In the genomic region with DNA sequence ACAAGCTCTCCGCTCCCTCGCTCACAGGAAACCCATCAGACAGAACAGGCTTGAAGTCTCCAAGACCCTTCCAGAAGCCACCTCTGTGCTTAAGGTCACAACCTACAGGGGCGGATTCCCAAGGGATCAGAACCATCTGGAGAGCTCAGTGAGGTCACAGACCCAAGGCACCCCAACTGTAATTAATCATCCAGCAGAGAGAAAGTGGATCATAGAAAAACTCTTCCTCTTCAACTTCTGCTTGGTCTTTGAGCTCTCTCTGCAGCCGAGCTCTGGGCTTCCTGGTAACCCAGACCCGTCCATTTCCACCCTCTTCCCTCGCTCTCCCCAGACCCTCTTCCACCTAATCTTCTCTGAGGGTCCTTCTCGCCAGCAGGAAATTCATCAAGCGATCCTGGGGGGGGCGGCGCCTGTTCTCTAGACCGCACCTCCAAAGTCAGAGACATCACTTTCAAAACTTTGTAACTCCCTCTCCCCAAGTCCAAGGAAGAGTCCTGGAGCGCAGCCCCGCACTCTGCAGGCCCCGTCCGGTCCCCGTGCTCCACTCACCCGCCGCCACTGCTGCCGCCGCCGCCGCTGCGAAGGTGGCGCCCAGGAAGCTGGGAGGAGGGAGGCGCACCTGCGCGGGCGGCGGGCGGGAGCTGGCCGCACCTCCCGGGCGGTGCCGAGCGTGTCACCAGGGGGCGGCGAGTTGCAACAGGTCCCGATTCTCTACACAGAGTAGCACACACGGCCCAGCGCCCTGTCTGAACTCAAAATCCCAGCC, we compare ENCODE assay signal across 8 mouse cellular contexts. TPM values are rescaled to one million over a fixed set of nuclear protein-coding genes. Genes with fewer than 3 reads are reported as not detected.
DNase-seq lines count a peak whose midpoint lies in the region; ATAC-seq lines count a peak whose summit lies in the region.

TSS of gene Fam83b (minus strand) at position 602 of the 766 bp plus-strand sequence.

- H3K27me3 ChIP-seq in embryonic facial prominence, embryonic 11.5 days (ENCODE audit: control insufficient read depth, insufficient read depth, low read length), result no peaks in the 10 kb centered on the region
- peaks cover 27% of the 10 kb centered on the region for H3K27me3 ChIP-seq in liver, embryonic 13.5 days

- H3K9me3 ChIP-seq in embryonic facial prominence, embryonic 11.5 days (replicated peaks; ENCODE audit: control insufficient read depth, low read length), result no peaks in the 10 kb centered on the region
- no peaks in the 10 kb centered on the region for H3K9me3 ChIP-seq in liver, embryonic 13.5 days (replicated peaks)

- no peak within 1 kb of the TSS for H3K27ac ChIP-seq in embryonic facial prominence, embryonic 11.5 days (replicated peaks; ENCODE audit: low read depth, low read length)
- H3K27ac ChIP-seq in liver, embryonic 13.5 days, result no peak within 1 kb of the TSS

- no peaks in the 10 kb centered on the region for H3K36me3 ChIP-seq in embryonic facial prominence, embryonic 11.5 days (replicated peaks; ENCODE audit: control insufficient read depth, insufficient read depth, low read depth, low read length)
- H3K36me3 ChIP-seq in liver, embryonic 13.5 days, result no peaks in the 10 kb centered on the region

- peak within 1 kb of the TSS; percentile 53 for H3K4me3 ChIP-seq in embryonic facial prominence, embryonic 11.5 days (ENCODE audit: low read depth, low read length)
- H3K4me3 ChIP-seq in liver, embryonic 13.5 days (replicated peaks), result peak within 1 kb of the TSS; percentile 56

- H3K4me2 ChIP-seq in embryonic facial prominence, embryonic 11.5 days (ENCODE audit: low read depth, low read length), result peak within 1 kb of the TSS; percentile 98
- H3K4me2 ChIP-seq in liver, embryonic 13.5 days, result peak within 1 kb of the TSS; percentile 71

- 2% methylated on average over 33 of the region's 40 CpGs for WGBS in embryonic facial prominence, embryonic 11.5 days
- WGBS in liver, embryonic 13.5 days (ENCODE audit: insufficient replicate concordance), result 2% methylated on average over 40 of the region's 40 CpGs

- DNase-seq in ovary, postnatal 14 days (ENCODE audit: low spot score), result peak; percentile 10
- no peak for DNase-seq in ovary, postnatal 10 days (ENCODE audit: low spot score)
- DNase-seq in embryonic facial prominence, embryonic 11.5 days (ENCODE audit: low spot score), result peak; percentile 66
- peak; percentile 22 for DNase-seq in hindlimb bud, embryonic 11.5 days (ENCODE audit: extremely low spot score, low read depth, low spot score)
- no peak for DNase-seq in liver, embryonic 13.5 days
- peak; percentile 57 for DNase-seq in neural tube, embryonic 10.5 days (ENCODE audit: extremely low spot score, low spot score)
- DNase-seq in urinary bladder, postnatal 4 days (ENCODE audit: low spot score in 2 of 2), result peak; percentile 59 to 65
- DNase-seq in cerebellum, adult 11 months, result no peak

- peak; percentile 84 for ATAC-seq in embryonic facial prominence, embryonic 11.5 days (replicated peaks; ENCODE audit: insufficient number of reproducible peaks, low FRiP score, low TSS enrichment, low read depth)
- ATAC-seq in liver, embryonic 13.5 days (ENCODE audit: low read depth), result peak; percentile 68

- peak within 1 kb of the TSS; percentile 61 for H3K9ac ChIP-seq in embryonic facial prominence, embryonic 11.5 days (replicated peaks; ENCODE audit: low read length)
- peak within 1 kb of the TSS; percentile 22; the same call in 1 of the 2 replicates for H3K9ac ChIP-seq in liver, embryonic 13.5 days

- H3K4me1 ChIP-seq in embryonic facial prominence, embryonic 11.5 days (ENCODE audit: control insufficient read depth, insufficient read depth, low read length), result no peaks in the 10 kb centered on the region; the same call in 1 of the 2 replicates
- H3K4me1 ChIP-seq in liver, embryonic 13.5 days (replicated peaks), result peaks cover 9% of the 10 kb centered on the region; the same call in 1 of the 2 replicates

RNA-seq across cellular contexts. Expression of gene Fam83b, which starts in this region (rescaled TPM):
- 1.2 and 1.7 TPM in 2 replicates for polyA plus RNA-seq in embryonic facial prominence, embryonic 11.5 days (2014; fragmentation: Nextera tagmentation; extraction: Ambion mirVana)
- polyA plus RNA-seq in liver, embryonic 13.5 days (2015; fragmentation: Nextera tagmentation; extraction: Ambion mirVana), result 0.03 and 0.06 TPM in 2 replicates

Comparison
In these comparisons a context has a peak if more than half of its experiments do, and no peak if none do; other contexts are left out.
1. DNase-seq: peak in ovary, postnatal 14 days (single experiment), embryonic facial prominence, embryonic 11.5 days (single experiment), hindlimb bud, embryonic 11.5 days (single experiment), neural tube, embryonic 10.5 days (single experiment) and urinary bladder, postnatal 4 days (2 of 2); none in ovary, postnatal 10 days (single experiment), liver, embryonic 13.5 days (single experiment) and cerebellum, adult 11 months (single experiment).
2. Peak in ATAC-seq, H3K4me3 ChIP-seq, H3K9ac ChIP-seq and H3K4me2 ChIP-seq in liver, embryonic 13.5 days; RNA of the gene not detected or under 1 TPM.